Mouse (Mus musculus) megakaryocyte, embryonic 14.5 days (primary cell): ENCODE measurements around the gene Dot1l.

ENCODE experiments used
- FLI1 ChIP-seq: IDR thresholded peaks from 2 replicates; pipeline ENCODE4 v1.6.1; 2012; ENCODE audit warnings: low read length, inconsistent platforms, mixed read lengths
- GATA1 ChIP-seq: IDR thresholded peaks from 3 replicates; pipeline ENCODE4 v1.6.1; 2012; ENCODE audit warnings: mixed read lengths, low read length, inconsistent platforms, borderline replicate concordance

GRCm38 (mm10) chr10:80843087-80843930, 88.3 kb downstream of the Dot1l start:
- TF ChIP-seq GATA1 = no peak
- no peak for TF ChIP-seq FLI1
